Mouse (Mus musculus) cerebellum, adult 2 months (tissue): ENCODE results near the gene Fam20a.

Experiments
- CTCF ChIP-seq: fragments of 200-500 bp; IDR thresholded peaks from 2 replicates; pipeline ENCODE4 v1.5.1; 2011; ENCODE audit warnings: low read depth, mild to moderate bottlenecking, control low read depth, low read length, moderate library complexity, borderline replicate concordance; ENCODE audit not compliant: insufficient read depth
- POLR2A ChIP-seq: fragments of 200-500 bp; IDR thresholded peaks from 2 replicates; pipeline ENCODE4 v1.6.1; 2011; ENCODE audit warnings: low read length, control low read depth, borderline replicate concordance; ENCODE audit not compliant: insufficient read depth

DNA sequence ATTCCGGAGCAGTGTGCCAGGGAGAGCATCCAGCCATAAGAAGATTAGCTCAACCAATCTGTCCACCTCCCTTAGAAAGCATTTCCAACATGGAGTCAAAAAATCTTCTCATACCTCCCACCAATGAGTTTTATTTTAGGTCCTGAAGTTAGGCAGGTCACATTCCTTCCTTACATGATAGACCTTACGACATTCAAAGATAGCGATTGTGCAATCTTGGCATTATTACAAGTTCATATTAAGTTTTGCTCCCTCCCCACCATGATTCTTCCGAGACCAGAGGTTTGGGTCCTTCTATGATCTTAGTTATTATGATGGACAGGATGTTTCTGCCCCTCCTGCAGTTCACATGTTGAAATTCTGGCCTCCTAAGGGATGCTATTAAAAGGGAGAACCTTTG is 32.5 kb downstream of the Fam20a start:
- TF ChIP-seq POLR2A (no peak), CTCF (no peak)
